Mouse (Mus musculus): Measurements from ENCODE around the gene Nt5dc3. TPM values are rescaled to one million over a fixed set of nuclear protein-coding genes. Genes with fewer than 3 reads are reported as not detected.

Nt5dc3 gene
- total and polyA plus RNA-seq, 2 experiments from 2014 or later, result 9.3 to 43.6 TPM

GRCm38 (mm10) chr10:86810612-86811011 is 31.8 kb downstream of the Nt5dc3 start:
- Histone ChIP-seq H3K4me1 (ENCODE audit: insufficient read depth, low read length) (no peaks in the 10 kb centered on the region), H3K36me3 (ENCODE audit: insufficient read depth, low read length) (peaks cover 13% of the 10 kb centered on the region; the same call in 1 of the 2 replicates), H3K9me3 (ENCODE audit: low read length) (no peaks in the 10 kb centered on the region), H3K4me2 (ENCODE audit: low read depth, low read length) (no peak overlapping the region), H3K27ac (no peak overlapping the region), H3K4me3 (ENCODE audit: low read length) (no peak overlapping the region), H3K9ac (replicated peaks; ENCODE audit: low read length) (no peak overlapping the region), H3K27me3 (ENCODE audit: insufficient read depth, low read length) (no peaks in the 10 kb centered on the region)
- TF ChIP-seq CTCF (IDR thresholded peaks at IDR 0.05; ENCODE audit: low read depth), result no peak
- ATAC-seq, result no peak
- WGBS, result 91% methylated on average over 5 of the region's 5 CpGs
- DNase-seq (ENCODE audit: low spot score), result no peak

GRCm38 (mm10) chr10:86814292-86815131 is 35.7 kb downstream of the Nt5dc3 start:
- Histone ChIP-seq H3K4me2 (ENCODE audit: low read depth, low read length) (no peak overlapping the region), H3K9me3 (ENCODE audit: low read length) (no peaks in the 10 kb centered on the region), H3K9ac (replicated peaks; ENCODE audit: low read length) (no peak overlapping the region), H3K27me3 (ENCODE audit: insufficient read depth, low read length) (no peaks in the 10 kb centered on the region), H3K4me1 (ENCODE audit: insufficient read depth, low read length) (peaks cover 3% of the 10 kb centered on the region; the same call in 1 of the 2 replicates), H3K27ac (no peak overlapping the region), H3K4me3 (ENCODE audit: low read length) (no peak overlapping the region), H3K36me3 (ENCODE audit: insufficient read depth, low read length) (peaks cover 17% of the 10 kb centered on the region; the same call in 1 of the 2 replicates)
- ATAC-seq (no peak), DNase-seq (ENCODE audit: low spot score) (no peak)
- 76% methylated on average over 19 of the region's 19 CpGs for WGBS
- TF ChIP-seq CTCF (IDR thresholded peaks at IDR 0.05; ENCODE audit: low read depth), result no peak

- WGBS, result 81% methylated on average over 7 of the region's 7 CpGs
- H3K9ac ChIP-seq (replicated peaks; ENCODE audit: low read length), result no peak overlapping the region
- peaks cover 17% of the 10 kb centered on the region; the same call in 1 of the 2 replicates for H3K36me3 ChIP-seq (ENCODE audit: insufficient read depth, low read length)
- ATAC-seq (no peak), DNase-seq (ENCODE audit: low spot score) (no peak)
- no peak overlapping the region for H3K4me3 ChIP-seq (ENCODE audit: low read length)
- no peaks in the 10 kb centered on the region for H3K9me3 ChIP-seq (ENCODE audit: low read length)
- no peaks in the 10 kb centered on the region for H3K27me3 ChIP-seq (ENCODE audit: insufficient read depth, low read length)
- no peak for TF ChIP-seq CTCF (IDR thresholded peaks at IDR 0.05; ENCODE audit: low read depth)
- H3K4me1 ChIP-seq (ENCODE audit: insufficient read depth, low read length), result peaks cover 6% of the 10 kb centered on the region; the same call in 1 of the 2 replicates
- H3K4me2 ChIP-seq (ENCODE audit: low read depth, low read length), result no peak overlapping the region
- no peak overlapping the region for H3K27ac ChIP-seq
Measured at GRCm38 (mm10) chr10:86815133-86815532, 36.3 kb downstream of the Nt5dc3 start.

GRCm38 (mm10) chr10:86819649-86820165 is 40.9 kb downstream of the Nt5dc3 start:
- DNase-seq (ENCODE audit: low spot score), result peak; percentile 86
- Histone ChIP-seq H3K4me1 (ENCODE audit: insufficient read depth, low read length) (peaks cover 6% of the 10 kb centered on the region; the same call in 1 of the 2 replicates), H3K9ac (replicated peaks; ENCODE audit: low read length) (no peak overlapping the region), H3K4me2 (ENCODE audit: low read depth, low read length) (peak overlapping the region; percentile 6; the same call in 1 of the 2 replicates), H3K4me3 (ENCODE audit: low read length) (no peak overlapping the region), H3K27me3 (ENCODE audit: insufficient read depth, low read length) (no peaks in the 10 kb centered on the region), H3K36me3 (ENCODE audit: insufficient read depth, low read length) (peaks cover 18% of the 10 kb centered on the region; the same call in 1 of the 2 replicates), H3K27ac (peak overlapping the region; percentile 73), H3K9me3 (ENCODE audit: low read length) (no peaks in the 10 kb centered on the region)
- peak; percentile 52 for TF ChIP-seq CTCF (IDR thresholded peaks at IDR 0.05; ENCODE audit: low read depth)
- 18% methylated on average over 8 of the region's 8 CpGs for WGBS
- peak; percentile 96 for ATAC-seq

- Histone ChIP-seq H3K9me3 (ENCODE audit: low read length) (no peaks in the 10 kb centered on the region), H3K4me2 (ENCODE audit: low read depth, low read length) (no peak overlapping the region), H3K4me1 (ENCODE audit: insufficient read depth, low read length) (peaks cover 6% of the 10 kb centered on the region; the same call in 1 of the 2 replicates), H3K36me3 (ENCODE audit: insufficient read depth, low read length) (peaks cover 22% of the 10 kb centered on the region; the same call in 1 of the 2 replicates), H3K4me3 (ENCODE audit: low read length) (no peak overlapping the region), H3K9ac (replicated peaks; ENCODE audit: low read length) (no peak overlapping the region), H3K27ac (no peak overlapping the region), H3K27me3 (ENCODE audit: insufficient read depth, low read length) (no peaks in the 10 kb centered on the region)
- whole genome bisulfite sequencing, result 94% methylated on average over 7 of the region's 7 CpGs
- no peak for TF ChIP-seq CTCF (IDR thresholded peaks at IDR 0.05; ENCODE audit: low read depth)
- ATAC-seq, result no peak
- no peak for DNase-seq (ENCODE audit: low spot score)
Measured at GRCm38 (mm10) chr10:86821014-86821413, 42.2 kb downstream of the Nt5dc3 start.

- DNase-seq (ENCODE audit: low spot score) (no peak), ATAC-seq (no peak)
- Histone ChIP-seq H3K4me2 (ENCODE audit: low read depth, low read length) (no peak overlapping the region), H3K9me3 (ENCODE audit: low read length) (no peaks in the 10 kb centered on the region), H3K36me3 (ENCODE audit: insufficient read depth, low read length) (peaks cover 22% of the 10 kb centered on the region; the same call in 1 of the 2 replicates), H3K4me1 (ENCODE audit: insufficient read depth, low read length) (peaks cover 6% of the 10 kb centered on the region; the same call in 1 of the 2 replicates), H3K27me3 (ENCODE audit: insufficient read depth, low read length) (no peaks in the 10 kb centered on the region), H3K4me3 (ENCODE audit: low read length) (no peak overlapping the region), H3K9ac (replicated peaks; ENCODE audit: low read length) (no peak overlapping the region), H3K27ac (no peak overlapping the region)
- WGBS, result 78% methylated on average over 6 of the region's 6 CpGs
- TF ChIP-seq CTCF (IDR thresholded peaks at IDR 0.05; ENCODE audit: low read depth), result 0 out of 2 replicates have a peak, but pooled peaks have one; percentile 32
Measured at GRCm38 (mm10) chr10:86824093-86824492, 45.3 kb downstream of the Nt5dc3 start.
